Comparison of ENCODE assay signal across 9 mouse cellular contexts in the genomic region with DNA sequence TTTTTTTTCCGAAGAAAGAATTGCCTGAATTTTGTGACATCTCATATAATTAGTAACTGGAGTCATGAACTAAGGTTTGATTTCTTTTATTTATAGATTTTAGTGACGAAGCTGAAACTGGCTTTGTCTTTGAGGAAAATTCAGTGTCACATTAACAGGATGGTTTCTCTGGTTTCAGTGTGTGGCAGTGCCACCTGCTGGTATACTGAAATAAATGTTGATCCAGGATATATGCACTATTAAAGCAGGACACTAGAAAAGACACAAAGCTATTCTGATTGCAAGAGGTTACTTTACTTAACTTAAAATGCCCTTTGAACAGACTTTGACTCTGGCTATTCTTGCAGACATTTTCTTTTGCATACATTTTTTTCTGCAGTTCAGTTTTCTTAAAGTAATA. TPM values are rescaled to one million over a fixed set of nuclear protein-coding genes. Genes with fewer than 3 reads are reported as not detected.
A peak's percentile ranks its signal among the peaks of the same experiment; 100 is the strongest.
DNase-seq lines count a peak whose midpoint lies in the region; ATAC-seq lines count a peak whose summit lies in the region.
"Had no signal": no experiment of that assay in that cellular context is flagged by ENCODE, and none has a peak within 500 bp of the region (broad histone marks: within the 10 kb centered on the region; RNA-seq: fewer than 3 reads in every experiment).

No protein-coding gene starts in this region.

- H3K9me3 ChIP-seq in forebrain, embryonic 11.5 days (ENCODE audit: control insufficient read depth, low read length) = no peaks in the 10 kb centered on the region
- no peaks in the 10 kb centered on the region for H3K9me3 ChIP-seq in forebrain, embryonic 10.5 days
- H3K9me3 ChIP-seq in neural tube, embryonic 11.5 days (ENCODE audit: control insufficient read depth, low read length) = no peaks in the 10 kb centered on the region

- H3K27me3 ChIP-seq in forebrain, embryonic 11.5 days (ENCODE audit: control insufficient read depth, insufficient read depth, low read length) = no peaks in the 10 kb centered on the region
- no peaks in the 10 kb centered on the region for H3K27me3 ChIP-seq in forebrain, embryonic 10.5 days (ENCODE audit: poor library complexity, severe bottlenecking)
- H3K27me3 ChIP-seq in neural tube, embryonic 11.5 days (ENCODE audit: control insufficient read depth, insufficient read depth, low read length) = no peaks in the 10 kb centered on the region

- no peak overlapping the region for H3K4me2 ChIP-seq in forebrain, embryonic 11.5 days (ENCODE audit: low read depth, low read length, severe bottlenecking)
- no peak overlapping the region for H3K4me2 ChIP-seq in neural tube, embryonic 11.5 days (ENCODE audit: low read depth)

- no peaks in the 10 kb centered on the region for H3K4me1 ChIP-seq in forebrain, embryonic 11.5 days (replicated peaks; ENCODE audit: control insufficient read depth, insufficient read depth, low read length)
- H3K4me1 ChIP-seq in forebrain, embryonic 10.5 days = no peaks in the 10 kb centered on the region
- H3K4me1 ChIP-seq in neural tube, embryonic 11.5 days (ENCODE audit: control insufficient read depth, insufficient read depth, low read length) = no peaks in the 10 kb centered on the region

- ATAC-seq in forebrain, embryonic 11.5 days (replicated peaks; ENCODE audit: low FRiP score) = 0 out of 2 replicates have a peak, but pooled peaks have one; percentile 53
- ATAC-seq in neural tube, embryonic 11.5 days (ENCODE audit: insufficient read depth, low FRiP score, low TSS enrichment) = no peak
- ATAC-seq in hematopoietic stem cell, adult 5-6 weeks (replicated peaks in 1 of 2; ENCODE audit: insufficient read depth in 1 of 2, low FRiP score in 2 of 2, low TSS enrichment in 1 of 2, low read depth in 1 of 2, poor library complexity in 2 of 2, severe bottlenecking in 2 of 2) = peak; percentile 78 to 79

- no peak overlapping the region for H3K9ac ChIP-seq in forebrain, embryonic 11.5 days (ENCODE audit: low read length)
- no peak overlapping the region for H3K9ac ChIP-seq in neural tube, embryonic 11.5 days (ENCODE audit: low read length)

- H3K4me3 ChIP-seq in forebrain, embryonic 11.5 days (ENCODE audit: low read depth, low read length) = no peak overlapping the region
- no peak overlapping the region for H3K4me3 ChIP-seq in forebrain, embryonic 10.5 days
- no peak overlapping the region for H3K4me3 ChIP-seq in neural tube, embryonic 11.5 days (ENCODE audit: low read depth, low read length)

- WGBS in forebrain, embryonic 11.5 days = 45% methylated on average over 2 of the region's 2 CpGs
- WGBS in forebrain, embryonic 10.5 days = 50% methylated on average over 2 of the region's 2 CpGs
- WGBS in neural tube, embryonic 11.5 days = 53% methylated on average over 2 of the region's 2 CpGs

- DNase-seq in forebrain, embryonic 11.5 days (ENCODE audit: low spot score) = no peak
- no peak for DNase-seq in forebrain, embryonic 10.5 days (ENCODE audit: extremely low spot score, low spot score)
- peak; percentile 26 for DNase-seq in neural tube, embryonic 11.5 days (ENCODE audit: low spot score)
- DNase-seq in neural tube, embryonic 10.5 days (ENCODE audit: extremely low spot score, low spot score) = no peak
- DNase-seq in brain, adult 2 months (ENCODE audit: low read depth, low spot score) = peak; percentile 63
- peak; percentile 37 for DNase-seq in lung, postnatal 36 days
- peak; percentile 38 for DNase-seq in thymus, postnatal 4 days

- no peak overlapping the region for H3K27ac ChIP-seq in forebrain, embryonic 11.5 days (ENCODE audit: low read depth, low read length)
- H3K27ac ChIP-seq in forebrain, embryonic 10.5 days = no peak overlapping the region
- no peak overlapping the region for H3K27ac ChIP-seq in neural tube, embryonic 11.5 days (ENCODE audit: low read depth, low read length)

- no peaks in the 10 kb centered on the region for H3K36me3 ChIP-seq in forebrain, embryonic 11.5 days (ENCODE audit: control insufficient read depth, insufficient read depth, low read length)
- no peaks in the 10 kb centered on the region for H3K36me3 ChIP-seq in forebrain, embryonic 10.5 days (replicated peaks)
- H3K36me3 ChIP-seq in neural tube, embryonic 11.5 days (ENCODE audit: control insufficient read depth, insufficient read depth, low read length) = no peaks in the 10 kb centered on the region

RNA-seq across cellular contexts. Expression of a gene that starts 23.3 kb away (rescaled TPM):
- polyA plus RNA-seq in forebrain, embryonic 11.5 days (2014; fragmentation: Nextera tagmentation; extraction: Ambion mirVana) = not detected in 2 replicates
- 0.07 TPM in 1 of 2 replicates, not detected in the other for polyA plus RNA-seq in forebrain, embryonic 10.5 days (2016; fragmentation: Nextera tagmentation; extraction: Ambion mirVana)
- polyA plus RNA-seq in neural tube, embryonic 11.5 days (2014; fragmentation: Nextera tagmentation; extraction: Ambion mirVana) = not detected in 2 replicates
- total RNA-seq in hematopoietic stem cell, adult 5-6 weeks (2017) = not detected in 2 replicates
- polyA plus RNA-seq: heart, embryonic 14.5 days had no signal

Comparison
In these comparisons a context has a peak if more than half of its experiments do, and no peak if none do; other contexts are left out.
1. DNase-seq: peak in neural tube, embryonic 11.5 days (single experiment), brain, adult 2 months (single experiment), lung, postnatal 36 days (single experiment) and thymus, postnatal 4 days (single experiment); none in forebrain, embryonic 11.5 days (single experiment), forebrain, embryonic 10.5 days (single experiment) and neural tube, embryonic 10.5 days (single experiment).